In genomic region chr2:168841713-168842045, GRCm38 (mm10) we compare ENCODE assay signal across 11 mouse cellular contexts.
DNase-seq lines count a peak whose midpoint lies in the region; ATAC-seq and TF ChIP-seq lines count a peak whose summit lies in the region.
"Had no signal": no experiment of that assay in that cellular context is flagged by ENCODE, and none has a peak within 500 bp of the region (broad histone marks: within the 10 kb centered on the region; RNA-seq: fewer than 3 reads in every experiment).

No protein-coding gene starts in this region.

- no peak overlapping the region for H3K27ac ChIP-seq in forebrain, embryonic 11.5 days (ENCODE audit: low read depth, low read length)
- H3K27ac ChIP-seq in forebrain, embryonic 15.5 days (replicated peaks), result no peak overlapping the region
- H3K27ac ChIP-seq in lung, postnatal 0 days (ENCODE audit: low read length), result no peak overlapping the region
- H3K27ac ChIP-seq in liver, embryonic 15.5 days (replicated peaks), result no peak overlapping the region

- H3K4me1 ChIP-seq in forebrain, embryonic 11.5 days (replicated peaks; ENCODE audit: control insufficient read depth, insufficient read depth, low read length), result peaks cover 24% of the 10 kb centered on the region
- H3K4me1 ChIP-seq in forebrain, embryonic 15.5 days, result peaks cover 30% of the 10 kb centered on the region
- H3K4me1 ChIP-seq in lung, postnatal 0 days (ENCODE audit: insufficient read depth, low read depth, low read length), result no peaks in the 10 kb centered on the region
- H3K4me1 ChIP-seq in liver, embryonic 15.5 days (replicated peaks), result peaks cover 16% of the 10 kb centered on the region

- H3K27me3 ChIP-seq in forebrain, embryonic 11.5 days (ENCODE audit: control insufficient read depth, insufficient read depth, low read length), result peaks cover 8% of the 10 kb centered on the region; the same call in 1 of the 2 replicates
- H3K27me3 ChIP-seq in forebrain, embryonic 15.5 days, result peaks cover 42% of the 10 kb centered on the region
- H3K27me3 ChIP-seq in lung, postnatal 0 days (replicated peaks; ENCODE audit: insufficient read depth, low read length), result peaks cover 41% of the 10 kb centered on the region; the same call in 1 of the 2 replicates
- peaks cover 77% of the 10 kb centered on the region for H3K27me3 ChIP-seq in liver, embryonic 15.5 days

- no peak for TF ChIP-seq EP300 in lung, postnatal 0 days (IDR thresholded peaks at IDR 0.05)

- H3K36me3 ChIP-seq in forebrain, embryonic 11.5 days (ENCODE audit: control insufficient read depth, insufficient read depth, low read length), result no peaks in the 10 kb centered on the region
- no peaks in the 10 kb centered on the region for H3K36me3 ChIP-seq in forebrain, embryonic 15.5 days
- H3K36me3 ChIP-seq in lung, postnatal 0 days (ENCODE audit: insufficient read depth, low read length), result no peaks in the 10 kb centered on the region
- H3K36me3 ChIP-seq in liver, embryonic 15.5 days (replicated peaks), result no peaks in the 10 kb centered on the region

- H3K9me3 ChIP-seq in forebrain, embryonic 11.5 days (ENCODE audit: control insufficient read depth, low read length), result no peaks in the 10 kb centered on the region
- no peaks in the 10 kb centered on the region for H3K9me3 ChIP-seq in forebrain, embryonic 15.5 days
- H3K9me3 ChIP-seq in lung, postnatal 0 days (ENCODE audit: low read length), result no peaks in the 10 kb centered on the region
- H3K9me3 ChIP-seq in liver, embryonic 15.5 days (replicated peaks), result no peaks in the 10 kb centered on the region

- H3K9ac ChIP-seq in forebrain, embryonic 11.5 days (ENCODE audit: low read length), result peak overlapping the region; percentile 27; the same call in 1 of the 2 replicates
- no peak overlapping the region for H3K9ac ChIP-seq in forebrain, embryonic 15.5 days (replicated peaks)
- no peak overlapping the region for H3K9ac ChIP-seq in lung, postnatal 0 days (replicated peaks; ENCODE audit: low read depth)
- H3K9ac ChIP-seq in liver, embryonic 15.5 days, result no peak overlapping the region

- peak overlapping the region; percentile 37; the same call in 1 of the 2 replicates for H3K4me2 ChIP-seq in forebrain, embryonic 11.5 days (ENCODE audit: low read depth, low read length, severe bottlenecking)
- no peak overlapping the region for H3K4me2 ChIP-seq in forebrain, embryonic 15.5 days (replicated peaks)
- H3K4me2 ChIP-seq in lung, postnatal 0 days (replicated peaks; ENCODE audit: low read depth, low read length), result no peak overlapping the region
- H3K4me2 ChIP-seq in liver, embryonic 15.5 days, result peak overlapping the region; percentile 42

- no peak for ATAC-seq in forebrain, embryonic 11.5 days (replicated peaks; ENCODE audit: low FRiP score)
- no peak for ATAC-seq in forebrain, embryonic 15.5 days (replicated peaks)
- ATAC-seq in lung, postnatal 0 days, result no peak
- no peak for ATAC-seq in liver, embryonic 15.5 days (ENCODE audit: insufficient read depth)
- ATAC-seq: activated CD4-positive, CD25-positive, alpha-beta regulatory T cell, adult 4 months had no signal

- DNase-seq in forebrain, embryonic 11.5 days (ENCODE audit: low spot score), result no peak
- DNase-seq in lung, postnatal 0 days (ENCODE audit: low spot score), result peak; percentile 6
- DNase-seq in lung, postnatal 25 days (ENCODE audit: low spot score), result no peak
- DNase-seq in Muller cell, postnatal 12 days (ENCODE audit: inconsistent ontology term), result no peak
- no peak for DNase-seq in cerebellum, postnatal 25 days
- no peak for DNase-seq in adrenal gland, adult 18-20 months (ENCODE audit: low spot score in 2 of 2)
- DNase-seq: cerebellum, postnatal 10 days; kidney, postnatal 10 days had no signal

- no peak for TF ChIP-seq CTCF in lung, postnatal 0 days (IDR thresholded peaks at IDR 0.05)

- WGBS in forebrain, embryonic 11.5 days, result 1% methylated on average over 11 of the region's 11 CpGs
- 3% methylated on average over 11 of the region's 11 CpGs for WGBS in forebrain, embryonic 15.5 days
- WGBS in lung, postnatal 0 days, result 2% methylated on average over 11 of the region's 11 CpGs
- 3% methylated on average over 11 of the region's 11 CpGs for WGBS in liver, embryonic 15.5 days (ENCODE audit: insufficient replicate concordance)

- H3K4me3 ChIP-seq in forebrain, embryonic 11.5 days (ENCODE audit: low read depth, low read length), result no peak overlapping the region
- H3K4me3 ChIP-seq in forebrain, embryonic 15.5 days, result no peak overlapping the region
- H3K4me3 ChIP-seq in lung, postnatal 0 days (ENCODE audit: low read depth, low read length), result no peak overlapping the region
- H3K4me3 ChIP-seq in liver, embryonic 15.5 days (replicated peaks), result no peak overlapping the region

Comparison
In these comparisons a context has a peak if more than half of its experiments do, and no peak if none do; other contexts are left out.
1. H3K4me2 ChIP-seq: peak in forebrain, embryonic 11.5 days (single experiment) and liver, embryonic 15.5 days (single experiment); none in forebrain, embryonic 15.5 days (single experiment) and lung, postnatal 0 days (single experiment).